Mouse (Mus musculus) C2C12 (cell line): ENCODE data around the gene Anxa8.

Source experiments
- CTCF ChIP-seq: IDR thresholded peaks from one replicate; pipeline ENCODE4 v1.5.1; 2011; ENCODE audit not compliant: control insufficient read depth, insufficient read depth, insufficient read length
- MAX ChIP-seq: IDR thresholded peaks from one replicate; pipeline ENCODE4 v1.6.1; 2011; ENCODE audit warnings: mild to moderate bottlenecking, control low read depth
- USF1 ChIP-seq: IDR thresholded peaks from one replicate; pipeline ENCODE4 v1.6.1; 2011; ENCODE audit warnings: low read depth, mild to moderate bottlenecking, control low read depth, moderate library complexity

DNA sequence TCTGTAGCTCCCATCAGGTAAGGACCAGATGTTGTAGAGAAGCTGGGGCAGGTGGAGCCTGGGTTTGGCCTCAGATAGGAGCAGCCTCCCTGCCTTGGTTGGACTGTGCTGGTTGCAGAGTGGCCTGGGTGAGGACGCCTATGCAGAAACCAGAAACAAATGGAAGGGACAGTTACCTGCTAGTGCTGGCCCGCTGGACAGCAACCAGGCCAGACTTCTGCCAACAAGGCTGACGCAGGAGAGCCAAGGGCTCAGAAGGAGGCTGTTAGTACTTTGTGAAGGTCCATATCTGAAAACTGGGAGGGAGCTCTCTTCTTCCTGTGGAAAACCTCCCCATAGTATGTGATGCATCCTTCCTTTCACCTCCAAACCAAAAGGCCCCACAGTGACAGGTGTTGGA lies 42.4 kb upstream of the Anxa8 start:
- TF ChIP-seq MAX: no peak
- no peak for TF ChIP-seq CTCF
- TF ChIP-seq USF1: no peak
